Mouse (Mus musculus) intestine, embryonic 14.5 days (tissue): ENCODE results near the gene Lnx2. TPM values are rescaled to one million over a fixed set of nuclear protein-coding genes. Genes with fewer than 3 reads are reported as not detected.

ENCODE experiments used
- ATAC-seq: fragments of 200-750 bp; cut with Nextera tagmentation; replicated peaks from 2 replicates; pipeline ENCODE4 v1.8.0; 2017; ENCODE audit warnings: low read depth, moderate number of reproducible peaks, moderate TSS enrichment, moderate library complexity; ENCODE audit not compliant: low FRiP score, low TSS enrichment
- DNase-seq: peaks from one replicate; pipeline ENCODE4 v3.0.0-alpha.2; 2018; ENCODE audit warnings: low spot score
- H3K27ac ChIP-seq: fragments of 300-500 bp; sonication (generic); 2 replicates; pipeline ENCODE4 v1.5.1; 2014; ENCODE audit warnings: low read depth, mild to moderate bottlenecking, control low read depth
- H3K27me3 ChIP-seq: fragments of 300-500 bp; sonication (generic); replicated peaks from 2 replicates; pipeline ENCODE4 v1.6.1; 2014; ENCODE audit warnings: low read length, control low read depth; ENCODE audit not compliant: control insufficient read depth, insufficient read depth
- H3K36me3 ChIP-seq: fragments of 300-500 bp; sonication (generic); 2 replicates; pipeline ENCODE4 v1.6.1; 2014; ENCODE audit warnings: low read length, control low read depth; ENCODE audit not compliant: control insufficient read depth, insufficient read depth
- H3K4me1 ChIP-seq: fragments of 300-500 bp; sonication (generic); replicated peaks from 2 replicates; pipeline ENCODE4 v1.6.1; 2014; ENCODE audit warnings: low read length, control low read depth, mixed read lengths; ENCODE audit not compliant: control insufficient read depth, insufficient read depth
- H3K4me2 ChIP-seq: fragments of 300-500 bp; sonication (generic); 2 replicates; pipeline ENCODE4 v1.6.1; 2014; ENCODE audit warnings: low read length
- H3K4me3 ChIP-seq: fragments of 300-500 bp; sonication (generic); 2 replicates; pipeline ENCODE4 v1.5.1; 2014; ENCODE audit warnings: low read depth, low read length, control low read depth, mixed read lengths
- H3K9ac ChIP-seq: fragments of 300-500 bp; sonication (generic); 2 replicates; pipeline ENCODE4 v1.6.1; 2014; ENCODE audit warnings: mild to moderate bottlenecking, low read length
- H3K9me3 ChIP-seq: fragments of 300-500 bp; sonication (generic); 2 replicates; pipeline ENCODE4 v1.6.1; 2016; ENCODE audit warnings: low read length, control low read depth; ENCODE audit not compliant: control insufficient read depth
- WGBS: fragments of 180-500 bp; shearing (Covaris S2); extraction: QIAGEN DNeasy Blood & Tissue Kit; methylation state at CpG from one replicate; pipeline ENCODE4 v1.1.7; 2014; 5-methylcytosine and 5-hydroxymethylcytosine counted together
- polyA plus RNA-seq: library from polyadenylated mRNA; unstranded; fragments of >200 nt; fragmentation: Nextera tagmentation; extraction: Ambion mirVana; gene quantifications from 2 replicates; pipeline ENCODE4 v1.2.1, GENCODE M21; 2014

Gene Lnx2
- polyA plus RNA-seq, result 17.9 and 18.7 TPM in 2 replicates

DNA sequence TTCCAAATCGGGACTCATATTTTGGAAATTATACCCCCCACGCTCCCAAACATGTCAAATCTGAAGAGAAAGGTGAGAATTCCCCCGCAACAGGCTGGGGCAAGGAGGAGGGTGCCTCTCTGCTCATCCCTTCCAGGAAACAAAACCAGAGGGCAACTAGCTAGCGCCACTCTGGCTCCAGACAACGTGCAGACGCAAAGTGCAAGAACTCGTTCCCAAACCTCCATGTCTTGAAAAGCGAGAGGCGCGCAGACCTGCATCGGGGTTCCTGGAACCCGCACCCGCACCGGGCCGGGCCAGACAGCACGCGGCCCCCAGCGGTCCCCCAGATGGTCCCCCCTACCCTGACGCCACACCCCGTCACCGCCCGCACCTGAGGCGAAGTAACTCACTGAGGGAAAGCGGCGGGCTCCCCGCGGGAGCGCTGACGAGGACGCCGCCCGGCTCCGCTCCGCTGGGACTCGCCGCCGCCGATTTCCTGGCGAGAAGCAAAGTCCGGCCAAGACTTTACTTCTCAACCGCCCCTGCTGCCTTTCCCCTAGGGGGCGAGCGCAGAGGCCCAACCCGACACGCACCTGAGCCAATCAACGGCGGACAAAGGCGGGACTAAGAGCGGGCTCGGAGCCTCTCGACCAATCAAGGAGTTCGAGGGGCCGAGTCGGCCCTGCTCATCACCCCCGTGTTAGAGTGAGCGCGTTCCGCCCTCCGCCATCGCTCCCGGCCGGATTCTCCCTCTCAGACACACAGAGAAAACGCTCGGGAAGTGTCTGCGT lies at the start of gene Lnx2:
Lnx2 (minus strand) TSS at position 561 of the 773 bp plus-strand sequence.
- Histone ChIP-seq H3K4me1 (peaks cover 16% of the 10 kb centered on the region), H3K4me2 (peak within 1 kb of the TSS; percentile 92), H3K9me3 (no peaks in the 10 kb centered on the region), H3K9ac (peak within 1 kb of the TSS; percentile 80), H3K4me3 (peak within 1 kb of the TSS; percentile 87), H3K36me3 (peaks cover 14% of the 10 kb centered on the region), H3K27me3 (no peaks in the 10 kb centered on the region), H3K27ac (peak within 1 kb of the TSS; percentile 93)
- peak; percentile 99 for ATAC-seq
- 0% methylated on average over 64 of the region's 65 CpGs for WGBS
- DNase-seq, result peak; percentile 95

DNA sequence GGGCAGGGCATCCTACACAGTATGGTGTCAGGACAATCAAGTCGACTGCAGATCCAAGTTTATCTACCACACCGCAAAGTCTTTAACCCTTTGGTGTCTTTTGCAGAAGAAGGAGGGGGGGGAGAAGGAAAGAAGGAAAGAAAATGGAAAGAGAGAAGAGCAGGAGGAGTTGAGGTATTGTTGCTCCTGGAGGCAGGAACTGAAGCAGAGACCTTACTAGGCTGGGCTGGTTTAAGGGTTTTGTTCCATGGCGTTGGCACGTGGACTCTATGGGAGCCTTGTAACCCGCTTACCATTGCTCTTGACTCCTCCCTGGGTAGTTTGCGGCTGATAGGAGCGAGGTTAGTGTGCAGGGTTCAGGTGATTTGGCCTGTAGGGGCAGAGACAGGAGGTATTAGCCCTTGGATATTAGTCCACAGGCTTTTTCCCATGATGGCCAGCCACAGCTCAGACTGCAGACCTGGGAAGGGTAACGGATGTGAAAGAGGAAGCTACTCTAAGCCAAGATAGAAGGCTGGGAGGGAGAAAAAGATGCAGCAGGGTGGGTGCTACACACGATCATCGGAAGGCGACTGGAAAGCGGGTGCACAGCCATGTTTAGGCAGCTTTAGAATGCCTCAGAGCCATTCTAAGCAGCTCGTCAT lies 49.3 kb upstream of the Lnx2 start:
- Histone ChIP-seq H3K4me1 (no peaks in the 10 kb centered on the region), H3K27me3 (no peaks in the 10 kb centered on the region), H3K27ac (no peak overlapping the region), H3K9ac (no peak overlapping the region), H3K4me2 (no peak overlapping the region), H3K9me3 (peaks cover 6% of the 10 kb centered on the region; the same call in 1 of the 2 replicates), H3K4me3 (no peak overlapping the region), H3K36me3 (no peaks in the 10 kb centered on the region)
- ATAC-seq (no peak), DNase-seq (no peak)
- 85% methylated on average over 13 of the region's 13 CpGs for WGBS

DNA sequence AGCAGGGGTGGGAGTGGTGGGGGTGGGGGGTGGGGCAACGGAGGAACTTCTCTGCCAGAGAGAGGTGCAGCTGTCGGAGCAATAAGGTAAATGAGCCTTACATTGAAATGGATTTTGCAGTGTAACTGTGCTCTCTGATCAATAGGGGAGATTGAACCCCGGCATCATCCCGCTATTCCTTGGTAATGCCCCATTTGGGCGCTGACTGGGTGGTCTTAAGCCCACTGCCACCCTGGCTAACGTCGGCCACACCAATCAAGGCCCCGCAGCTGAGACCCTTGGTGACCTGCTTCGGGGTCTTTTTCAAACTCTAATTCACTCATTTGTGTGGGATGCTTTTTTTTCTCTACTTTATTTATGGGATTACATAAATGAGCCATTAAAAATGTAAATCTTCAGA lies 48.4 kb upstream of the Lnx2 start:
- 65% methylated on average over 9 of the region's 9 CpGs for WGBS
- ATAC-seq, result no peak

DNA sequence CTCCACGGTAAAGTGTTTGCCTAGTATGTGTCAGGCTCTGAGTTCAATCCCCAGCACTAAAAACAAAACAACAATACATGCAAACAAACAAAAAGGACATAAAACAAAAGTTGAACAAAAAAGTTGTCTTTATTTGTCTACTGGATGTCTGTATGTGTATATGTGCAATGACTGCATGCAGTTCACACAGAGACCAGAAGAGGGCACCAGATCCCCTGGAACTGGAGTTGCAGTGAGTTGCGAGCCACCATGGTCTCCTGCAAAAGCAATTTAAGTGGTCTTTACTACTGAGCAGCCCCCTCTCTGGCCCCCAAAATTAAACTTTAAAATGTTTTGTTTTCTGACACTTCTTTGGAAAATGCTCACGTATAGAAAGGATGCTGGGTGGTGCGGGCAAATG lies 44.8 kb upstream of the Lnx2 start:
- H3K4me3 ChIP-seq, result no peak overlapping the region

More for the DNA sequence above, 48.4 kb upstream of the Lnx2 start:
- Histone ChIP-seq H3K36me3 (no peaks in the 10 kb centered on the region), H3K27me3 (no peaks in the 10 kb centered on the region), H3K4me3 (no peak overlapping the region), H3K9me3 (peaks cover 6% of the 10 kb centered on the region; the same call in 1 of the 2 replicates), H3K9ac (no peak overlapping the region), H3K4me1 (no peaks in the 10 kb centered on the region), H3K4me2 (no peak overlapping the region), H3K27ac (no peak overlapping the region)
- no peak for DNase-seq

DNA sequence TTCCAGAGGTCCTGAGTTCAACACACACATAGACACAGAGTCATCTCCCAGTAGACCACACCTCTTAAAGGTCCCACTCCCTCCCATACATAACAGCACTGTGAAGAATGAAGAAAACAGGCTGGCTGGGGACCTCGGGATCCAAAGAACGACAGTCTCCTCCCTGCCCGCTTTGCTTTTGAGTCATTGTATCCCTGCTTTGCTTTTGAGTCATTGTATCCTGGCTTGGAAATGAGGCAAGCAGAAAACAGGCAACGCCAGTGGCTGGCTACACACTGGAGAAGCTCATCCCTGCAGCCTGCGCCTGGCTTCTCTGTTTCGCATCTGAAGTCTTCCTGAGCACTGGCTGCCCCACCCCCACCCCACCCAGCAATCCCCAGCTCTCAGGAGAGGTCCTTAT lies 40.6 kb upstream of the Lnx2 start:
- H3K4me1 ChIP-seq, result no peaks in the 10 kb centered on the region
- no peak overlapping the region for H3K27ac ChIP-seq
- peaks cover 6% of the 10 kb centered on the region; the same call in 1 of the 2 replicates for H3K36me3 ChIP-seq
- no peak for DNase-seq
- H3K4me2 ChIP-seq, result no peak overlapping the region
- 32% methylated on average over 6 of the region's 6 CpGs for WGBS
- no peak overlapping the region for H3K4me3 ChIP-seq
- H3K27me3 ChIP-seq, result no peaks in the 10 kb centered on the region
- peaks cover 8% of the 10 kb centered on the region; the same call in 1 of the 2 replicates for H3K9me3 ChIP-seq
- no peak overlapping the region for H3K9ac ChIP-seq
- ATAC-seq, result no peak

More for the DNA sequence above, 44.8 kb upstream of the Lnx2 start:
- DNase-seq (no peak), ATAC-seq (no peak)
- H3K4me2 ChIP-seq, result no peak overlapping the region
- H3K4me1 ChIP-seq, result no peaks in the 10 kb centered on the region
- H3K27me3 ChIP-seq, result no peaks in the 10 kb centered on the region
- WGBS, result 98% methylated on average over 4 of the region's 4 CpGs
- H3K9ac ChIP-seq, result no peak overlapping the region
- no peaks in the 10 kb centered on the region for H3K36me3 ChIP-seq
- no peak overlapping the region for H3K27ac ChIP-seq
- peaks cover 6% of the 10 kb centered on the region; the same call in 1 of the 2 replicates for H3K9me3 ChIP-seq

DNA sequence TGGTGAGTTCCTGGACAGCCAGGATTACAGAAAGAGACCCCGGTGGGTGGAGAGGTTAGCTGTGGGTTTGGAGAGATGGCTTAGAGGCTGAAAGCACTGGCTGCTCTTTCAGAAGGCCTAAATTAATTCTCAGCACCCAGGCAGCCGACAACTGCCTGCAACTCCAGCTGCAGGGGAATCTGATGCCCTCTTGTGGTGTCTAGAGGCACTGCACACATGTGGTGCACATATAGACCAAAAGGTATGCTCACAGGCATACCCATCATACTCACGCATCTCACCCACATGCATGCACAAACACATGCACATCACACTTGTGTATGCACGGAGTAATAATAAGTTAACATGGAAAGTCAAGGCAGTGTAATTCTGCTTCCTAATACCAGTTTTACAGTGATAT lies 39.2 kb upstream of the Lnx2 start:
- 96% methylated on average over 4 of the region's 4 CpGs for WGBS
- ATAC-seq, result no peak

DNA sequence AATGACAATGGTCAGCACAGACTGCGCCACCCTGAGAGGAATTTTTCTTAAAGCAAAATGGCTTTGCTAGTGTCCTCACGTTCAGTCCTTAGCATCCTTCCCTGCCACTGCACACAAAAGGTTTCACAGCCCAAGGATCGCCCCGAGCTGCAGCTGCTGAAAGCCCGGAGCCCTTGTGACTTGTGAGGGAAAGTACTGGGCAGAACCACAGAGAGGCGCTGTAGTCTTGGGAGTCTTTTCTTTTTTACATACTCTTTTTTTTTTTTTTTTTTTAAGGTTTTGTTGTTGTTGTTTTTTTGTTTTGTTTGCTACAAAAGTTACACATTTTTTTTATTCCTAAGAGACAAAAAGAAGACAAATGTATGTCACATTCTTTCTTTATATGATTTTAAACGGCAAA lies 38.4 kb upstream of the Lnx2 start:
- Histone ChIP-seq H3K4me3 (no peak overlapping the region), H3K36me3 (peaks cover 17% of the 10 kb centered on the region), H3K4me1 (no peaks in the 10 kb centered on the region), H3K9me3 (0 out of 2 replicates have a peak, but pooled peaks cover 2% of the 10 kb centered on the region), H3K9ac (no peak overlapping the region), H3K27ac (no peak overlapping the region), H3K27me3 (no peaks in the 10 kb centered on the region), H3K4me2 (no peak overlapping the region)
- ATAC-seq (no peak), DNase-seq (no peak)
- 80% methylated on average over 7 of the region's 7 CpGs for WGBS

More for the DNA sequence above, 39.2 kb upstream of the Lnx2 start:
- H3K4me1 ChIP-seq, result no peaks in the 10 kb centered on the region
- 0 out of 2 replicates have a peak, but pooled peaks cover 2% of the 10 kb centered on the region for H3K9me3 ChIP-seq
- no peaks in the 10 kb centered on the region for H3K27me3 ChIP-seq
- H3K27ac ChIP-seq, result no peak overlapping the region
- H3K4me3 ChIP-seq, result no peak overlapping the region
- DNase-seq, result no peak
- H3K36me3 ChIP-seq, result peaks cover 14% of the 10 kb centered on the region
- H3K9ac ChIP-seq, result no peak overlapping the region
- H3K4me2 ChIP-seq, result no peak overlapping the region

DNA sequence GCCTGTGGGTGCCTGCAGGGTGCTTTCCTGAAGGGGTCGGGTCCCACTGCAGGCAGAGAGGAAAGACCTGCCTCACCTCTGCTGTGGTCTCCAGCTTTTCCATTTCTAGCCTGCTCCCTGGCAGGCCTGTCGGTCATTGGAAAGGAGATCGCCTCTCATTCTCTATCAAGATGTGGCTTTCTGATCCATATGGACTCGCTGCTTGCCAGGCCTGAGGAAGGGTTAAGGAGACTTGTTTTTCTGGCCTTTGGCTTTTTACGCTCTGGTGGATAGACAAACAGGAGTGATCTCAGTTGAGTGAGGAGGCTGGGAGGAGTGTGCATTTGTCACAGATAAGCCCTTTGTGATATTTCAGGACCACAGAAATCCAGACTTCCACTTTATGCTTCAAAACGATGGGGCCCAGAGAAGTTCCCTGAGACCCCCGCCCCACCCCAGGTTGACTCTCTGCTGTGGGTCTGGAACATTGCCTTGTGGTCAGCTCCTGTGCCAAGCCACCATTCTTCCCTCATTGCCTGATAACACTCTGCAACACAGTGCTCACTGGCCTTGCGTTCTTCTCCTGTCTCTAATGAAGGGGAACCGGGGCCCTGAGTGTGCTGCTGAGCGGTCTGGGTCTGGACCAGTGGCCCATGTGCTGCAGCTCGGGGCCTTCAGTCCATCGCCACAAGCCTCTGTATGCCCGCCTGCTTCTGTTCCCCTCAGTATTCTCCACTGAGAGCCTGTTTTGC lies 32.6 kb upstream of the Lnx2 start:
- H3K4me2 ChIP-seq, result no peak overlapping the region
- H3K27me3 ChIP-seq, result no peaks in the 10 kb centered on the region
- peaks cover 42% of the 10 kb centered on the region for H3K36me3 ChIP-seq
- H3K9me3 ChIP-seq, result no peaks in the 10 kb centered on the region
- 93% methylated on average over 13 of the region's 13 CpGs for WGBS
- no peak overlapping the region for H3K27ac ChIP-seq
- H3K9ac ChIP-seq, result no peak overlapping the region
- DNase-seq (no peak), ATAC-seq (no peak)
- H3K4me3 ChIP-seq, result no peak overlapping the region
- no peaks in the 10 kb centered on the region for H3K4me1 ChIP-seq
